In the genomic region with DNA sequence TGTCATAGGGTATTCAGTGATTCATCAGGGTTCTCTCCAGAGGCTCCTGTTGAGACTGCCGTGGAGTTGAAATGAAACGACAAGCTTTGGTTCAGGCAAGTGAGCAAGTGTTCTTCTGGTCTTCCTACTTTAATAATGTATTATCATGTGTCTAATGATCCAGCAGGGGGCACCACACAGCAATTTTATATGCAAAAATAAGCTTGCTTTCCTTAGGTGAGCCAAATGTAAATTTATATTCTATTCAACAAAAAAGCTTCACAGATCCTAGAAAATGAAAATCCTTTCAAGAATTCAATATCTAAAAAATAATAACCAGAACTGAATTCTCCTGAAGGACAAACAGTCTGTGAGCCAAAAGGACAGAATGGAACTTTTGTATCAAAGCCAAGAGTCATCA, we compare ENCODE assay signal across 8 mouse cellular contexts. TPM values are rescaled to one million over a fixed set of nuclear protein-coding genes. Genes with fewer than 3 reads are reported as not detected.
DNase-seq lines count a peak whose midpoint lies in the region.

No protein-coding gene starts in this region.

- peak; percentile 41 for DNase-seq in gastrocnemius, adult 18-20 months (ENCODE audit: low spot score)
- DNase-seq in gastrocnemius, postnatal 36 days: no peak
- peak; percentile 68 to 69 for DNase-seq in right cerebral cortex, adult 2 months (ENCODE audit: low spot score in 2 of 2)
- no peak for DNase-seq in right cerebral cortex, postnatal 25 days
- peak; percentile 80 for DNase-seq in brain, adult 2 months (ENCODE audit: low read depth, low spot score)
- peak; percentile 45 to 66 for DNase-seq in heart, postnatal 14 days
- DNase-seq in lung, postnatal 10 days: peak; percentile 63
- DNase-seq in ovary, adult 18-20 months (ENCODE audit: low spot score): no peak

- intact Hi-C loops in gastrocnemius, postnatal 36 days (cut with DNase I): loop anchor here (10.0 kb wide), 2 partner anchors 436 to 666 kb away; no protein-coding TSS in a partner anchor
- intact Hi-C loops in heart, postnatal 14 days (cut with DNase I): loop anchor here (2.0 to 5.0 kb wide), 5 partner anchors 149 to 664 kb away; a partner anchor contains a TSS

RNA-seq across cellular contexts. Expression of a gene that starts 36.5 kb away (rescaled TPM):
- total RNA-seq in gastrocnemius, adult 18-20 months (2021): 10 to 100 TPM; 56.0 to 69.1 TPM
- 10 to 100 TPM; 60.7 to 68.4 TPM for total RNA-seq in gastrocnemius, postnatal 36 days (2021)
- 10 to 100 TPM; 46.3 to 63.5 TPM for total RNA-seq in heart, postnatal 14 days (2021)

Comparison
In these comparisons a context has a peak if more than half of its experiments do, and no peak if none do; other contexts are left out.
1. DNase-seq: peak in gastrocnemius, adult 18-20 months (single experiment), right cerebral cortex, adult 2 months (2 of 2), brain, adult 2 months (single experiment), heart, postnatal 14 days (2 of 2) and lung, postnatal 10 days (single experiment); none in gastrocnemius, postnatal 36 days (0 of 2), right cerebral cortex, postnatal 25 days (single experiment) and ovary, adult 18-20 months (single experiment).